Mouse (Mus musculus): ENCODE measurements around the gene Sema6c. TPM values are rescaled to one million over a fixed set of nuclear protein-coding genes. Genes with fewer than 3 reads are reported as not detected.

Sema6c gene
- total RNA-seq, 2 experiments from 2014 or later = 5.8 to 11.8 TPM

Small RNAs within 50 kb of the gene (microRNA-seq; reads per million reads assigned to microRNA genes)
- 0 reads per million in 2 experiments for gene Mir8099-1

Other genes starting within 250 kb of the Sema6c start
- 10 to 100 TPM; 63.8 to 84.9 TPM for gene Selenbp1, start 227.4 kb upstream of the Sema6c start, total RNA-seq (2021)
- gene Rfx5, start 206.4 kb upstream of the Sema6c start, total RNA-seq (2021) = 1 to 10 TPM; 8.2 to 8.4 TPM
- gene Pi4kb, start 185.7 kb upstream of the Sema6c start, total RNA-seq (2021) = 10 to 100 TPM; 33.5 to 35.3 TPM
- gene Zfp687, start 145.0 kb upstream of the Sema6c start, total RNA-seq (2021) = 10 to 100 TPM; 15.4 to 16.8 TPM
- 100 to 1,000 TPM; 118 to 132 TPM for gene Psmd4, start 117.8 kb upstream of the Sema6c start, total RNA-seq (2021)
- gene Pip5k1a, start 53.5 kb upstream of the Sema6c start, total RNA-seq (2021) = 10 to 100 TPM; 18.3 to 19.2 TPM
- 10 to 100 TPM; 32.4 to 32.5 TPM for gene Vps72, start 49.4 kb upstream of the Sema6c start, total RNA-seq (2021)
- 10 to 100 TPM; 10.6 to 11.1 TPM for gene Tmod4, start 36.0 kb upstream of the Sema6c start, total RNA-seq (2021)
- 10 to 100 TPM; 29.5 to 33.5 TPM for gene Scnm1, start 26.4 kb upstream of the Sema6c start, total RNA-seq (2021)
- 1 to 10 TPM; 6.4 to 7.4 TPM for gene Lysmd1, start 26.4 kb upstream of the Sema6c start, total RNA-seq (2021)
- gene Tnfaip8l2, start 18.1 kb upstream of the Sema6c start, total RNA-seq (2021) = 1 to 10 TPM; 3.0 to 3.1 TPM
- gene Gabpb2, start 57.5 kb downstream of the Sema6c start, total RNA-seq (2021) = 10 to 100 TPM; 14.9 to 15.0 TPM
- 10 to 100 TPM; 31.9 to 33.6 TPM for gene Cdc42se1, start 68.3 kb downstream of the Sema6c start, total RNA-seq (2021)
- gene Mllt11, start 71.7 kb downstream of the Sema6c start, total RNA-seq (2021) = 1 to 10 TPM; 6.7 to 7.8 TPM
- not detected for gene Gm128, start 81.1 kb downstream of the Sema6c start, total RNA-seq (2021)
- under 1 TPM in 1 of 2 experiments, not detected in 1; 0.32 TPM for gene Bnipl, start 90.7 kb downstream of the Sema6c start, total RNA-seq (2021)
- 10 to 100 TPM; 22.3 to 25.8 TPM for gene Mindy1, start 120.9 kb downstream of the Sema6c start, total RNA-seq (2021)
- 10 to 100 TPM; 19.8 to 20.4 TPM for gene Prune1, start 121.6 kb downstream of the Sema6c start, total RNA-seq (2021)
- gene Anxa9, start 146.7 kb downstream of the Sema6c start, total RNA-seq (2021) = under 1 TPM; 0.38 to 0.76 TPM
- gene Cers2, start 154.3 kb downstream of the Sema6c start, total RNA-seq (2021) = 10 to 100 TPM; 47.4 to 47.6 TPM
- gene Setdb1, start 196.7 kb downstream of the Sema6c start, total RNA-seq (2021) = 10 to 100 TPM; 14.1 to 14.4 TPM
- gene 4930558C23Rik, start 242.4 kb downstream of the Sema6c start, total RNA-seq (2021) = not detected

Data from heart, postnatal 14 days (tissue).